Mouse (Mus musculus): ENCODE measurements around the gene Wdr82. TPM values are rescaled to one million over a fixed set of nuclear protein-coding genes. Genes with fewer than 3 reads are reported as not detected.

The Wdr82 gene
- total and polyA plus RNA-seq, 3 experiments: 70.4 to 131 (median 100) TPM

- TF ChIP-seq MAFK (IDR thresholded peaks at IDR 0.05; ENCODE audit: insufficient replicate concordance, low read length) (no peak), KAT2A (IDR thresholded peaks at IDR 0.05; ENCODE audit: insufficient replicate concordance, low read length) (no peak), UBTF (IDR thresholded peaks at IDR 0.05; ENCODE audit: low read depth, low read length) (no peak), SMC3 (IDR thresholded peaks at IDR 0.05; ENCODE audit: low read depth, low read length) (no peak)
- Histone ChIP-seq H3K4me1 (ENCODE audit: control insufficient read depth in 1 of 2, insufficient read depth in 2 of 2) (peaks cover 21 to 55% of the 10 kb centered on the region in 2 experiments), H3K27me3 (replicated peaks) (no peaks in the 10 kb centered on the region), H3K27ac (ENCODE audit: insufficient read depth, low read depth) (no peak overlapping the region), H3K9ac (ENCODE audit: insufficient read depth, low read depth) (no peak overlapping the region), H3K4me3 (replicated peaks in 1 of 3; ENCODE audit: low read depth in 2 of 3, low read length in 2 of 3, poor library complexity in 1 of 3) (no peak overlapping the region), H3K9me3 (replicated peaks; ENCODE audit: low read length) (no peaks in the 10 kb centered on the region), H3K36me3 (replicated peaks in 1 of 2; ENCODE audit: control insufficient read depth in 1 of 2, insufficient read depth in 1 of 2, low read length in 1 of 2) (peaks cover 14 to 55% of the 10 kb centered on the region in 2 experiments), H3K4me2 (ENCODE audit: insufficient read depth, low read depth, poor library complexity, severe bottlenecking) (no peak overlapping the region), H3K79me2 (replicated peaks; ENCODE audit: control insufficient read depth, extremely low read depth, insufficient read depth, poor library complexity, severe bottlenecking) (peaks cover 7% of the 10 kb centered on the region)
- in situ Hi-C loops (cut with MboI; ENCODE audit: low pct_ligation_motif_present, low pct_unique_long_range_greater_than_20kb, low sequenced_read_pairs) (no loop called here), dilution Hi-C loops (cut with MboI; ENCODE audit: extremely low pct_ligation_motif_present, extremely low pct_unique_long_range_greater_than_20kb, low sequenced_read_pairs) (no loop called here)
- DNase-seq (ENCODE audit: extremely low read depth): no peak
Observed at GRCm38 (mm10) chr9:106206515-106206914, 35.8 kb downstream of the Wdr82 start.

GRCm38 (mm10) chr9:106208181-106208580, 37.5 kb downstream of the Wdr82 start:
- Histone ChIP-seq H3K4me1 (ENCODE audit: control insufficient read depth in 1 of 2, insufficient read depth in 2 of 2) (peaks cover 29 to 59% of the 10 kb centered on the region in 2 experiments), H3K4me3 (replicated peaks in 1 of 3; ENCODE audit: low read depth in 2 of 3, low read length in 2 of 3, poor library complexity in 1 of 3) (no peak overlapping the region), H3K27me3 (replicated peaks) (no peaks in the 10 kb centered on the region), H3K4me2 (ENCODE audit: insufficient read depth, low read depth, poor library complexity, severe bottlenecking) (no peak overlapping the region), H3K9me3 (replicated peaks; ENCODE audit: low read length) (no peaks in the 10 kb centered on the region), H3K9ac (ENCODE audit: insufficient read depth, low read depth) (no peak overlapping the region), H3K79me2 (replicated peaks; ENCODE audit: control insufficient read depth, extremely low read depth, insufficient read depth, poor library complexity, severe bottlenecking) (peaks cover 7% of the 10 kb centered on the region), H3K36me3 (replicated peaks in 1 of 2; ENCODE audit: control insufficient read depth in 1 of 2, insufficient read depth in 1 of 2, low read length in 1 of 2) (peaks cover 18 to 65% of the 10 kb centered on the region in 2 experiments), H3K27ac (ENCODE audit: insufficient read depth, low read depth) (no peak overlapping the region)
- in situ Hi-C loops (cut with MboI; ENCODE audit: low pct_ligation_motif_present, low pct_unique_long_range_greater_than_20kb, low sequenced_read_pairs): no loop called here
- dilution Hi-C loops (cut with MboI; ENCODE audit: extremely low pct_ligation_motif_present, extremely low pct_unique_long_range_greater_than_20kb, low sequenced_read_pairs): no loop called here
- TF ChIP-seq HCFC1 (IDR thresholded peaks at IDR 0.05; ENCODE audit: low read depth, low read length): no peak
- DNase-seq (ENCODE audit: extremely low read depth): no peak

GRCm38 (mm10) chr9:106209954-106210353, 39.2 kb downstream of the Wdr82 start:
- in situ Hi-C loops (cut with MboI; ENCODE audit: low pct_ligation_motif_present, low pct_unique_long_range_greater_than_20kb, low sequenced_read_pairs): loop anchor here (5.0 kb wide), 1 partner anchor 53 kb away; the partner anchor contains the start of gene Glyctk
- no peak for TF ChIP-seq E2F4 (IDR thresholded peaks at IDR 0.05; ENCODE audit: insufficient replicate concordance, low read depth, low read length)
- no peak for TF ChIP-seq TBP (conservative IDR thresholded peaks at IDR 0.05; ENCODE audit: low read depth, low read length)
- no peak for TF ChIP-seq JUN (IDR thresholded peaks at IDR 0.05; ENCODE audit: insufficient read depth, low read depth, low read length)
- TF ChIP-seq NELFE (IDR thresholded peaks at IDR 0.05; ENCODE audit: low read depth, low read length): no peak
- no peak for TF ChIP-seq TCF12 (IDR thresholded peaks at IDR 0.05; ENCODE audit: low read depth, low read length)
- TF ChIP-seq ZNF384 (IDR thresholded peaks at IDR 0.05; ENCODE audit: low read depth, low read length): no peak
- no peak for TF ChIP-seq POLR2A (IDR thresholded peaks at IDR 0.05; ENCODE audit: low read depth, low read length)
- TF ChIP-seq SMC3 (IDR thresholded peaks at IDR 0.05; ENCODE audit: low read depth, low read length): no peak
- TF ChIP-seq CTCF (conservative IDR thresholded peaks at IDR 0.05 in 1 of 2, IDR thresholded peaks at IDR 0.05 in 1 of 2; ENCODE audit: low read depth in 2 of 2, low read length in 2 of 2): no peak
- TF ChIP-seq ZMIZ1 (IDR thresholded peaks at IDR 0.05; ENCODE audit: low read depth, low read length): no peak
- TF ChIP-seq PAX5 (IDR thresholded peaks at IDR 0.05; ENCODE audit: low read length): no peak
- no peak for TF ChIP-seq USF2 (conservative IDR thresholded peaks at IDR 0.05; ENCODE audit: low read depth, low read length)
- TF ChIP-seq GABPA (IDR thresholded peaks at IDR 0.05; ENCODE audit: insufficient replicate concordance, low read depth, low read length): no peak
- no peak for TF ChIP-seq KAT2A (IDR thresholded peaks at IDR 0.05; ENCODE audit: insufficient replicate concordance, low read length)
- TF ChIP-seq POLR2AphosphoS2 (IDR thresholded peaks at IDR 0.05; ENCODE audit: low read depth, low read length): no peak
- no peak for TF ChIP-seq JUND (conservative IDR thresholded peaks at IDR 0.05; ENCODE audit: low read depth, low read length)
- TF ChIP-seq MEF2A (IDR thresholded peaks at IDR 0.05; ENCODE audit: borderline replicate concordance, low read depth, low read length): no peak
- H3K4me2 ChIP-seq (ENCODE audit: insufficient read depth, low read depth, poor library complexity, severe bottlenecking): no peak overlapping the region
- dilution Hi-C loops (cut with MboI; ENCODE audit: extremely low pct_ligation_motif_present, extremely low pct_unique_long_range_greater_than_20kb, low sequenced_read_pairs): no loop called here
- no peaks in the 10 kb centered on the region for H3K27me3 ChIP-seq (replicated peaks)
- DNase-seq (ENCODE audit: extremely low read depth): no peak
- H3K4me3 ChIP-seq (replicated peaks in 1 of 3; ENCODE audit: low read depth in 2 of 3, low read length in 2 of 3, poor library complexity in 1 of 3): no peak overlapping the region
- peaks cover 29 to 74% of the 10 kb centered on the region in 2 experiments for H3K36me3 ChIP-seq (replicated peaks in 1 of 2; ENCODE audit: control insufficient read depth in 1 of 2, insufficient read depth in 1 of 2, low read length in 1 of 2)
- no peaks in the 10 kb centered on the region; the same call in 1 of the 2 replicates for H3K79me2 ChIP-seq (replicated peaks; ENCODE audit: control insufficient read depth, extremely low read depth, insufficient read depth, poor library complexity, severe bottlenecking)
- no peaks in the 10 kb centered on the region for H3K9me3 ChIP-seq (replicated peaks; ENCODE audit: low read length)
- H3K27ac ChIP-seq (ENCODE audit: insufficient read depth, low read depth): no peak overlapping the region
- no peak overlapping the region for H3K9ac ChIP-seq (ENCODE audit: insufficient read depth, low read depth)
- H3K4me1 ChIP-seq (ENCODE audit: control insufficient read depth in 1 of 2, insufficient read depth in 2 of 2): peaks cover 18 to 53% of the 10 kb centered on the region in 2 experiments
